ENCODE assay signal across 18 mouse cellular contexts in the genomic region with DNA sequence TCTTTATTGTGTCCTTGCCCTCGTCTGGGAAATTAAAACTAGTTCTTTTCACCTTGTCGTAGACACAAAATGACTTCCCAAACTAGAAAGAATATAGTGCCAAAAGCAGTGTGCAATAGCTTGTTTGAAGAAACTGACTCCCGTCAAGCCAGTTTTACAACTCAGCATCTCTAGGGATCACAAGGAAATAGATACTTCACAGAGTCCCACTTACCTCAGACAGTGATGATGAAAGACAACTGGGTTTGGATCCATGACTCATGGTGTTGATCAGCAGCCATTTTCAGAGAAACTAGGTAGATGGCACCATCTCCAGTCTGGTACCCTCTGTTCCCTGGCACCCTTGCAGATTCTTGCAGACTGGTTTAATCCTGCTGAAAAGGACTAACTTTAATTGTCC. TPM values are rescaled to one million over a fixed set of nuclear protein-coding genes. Genes with fewer than 3 reads are reported as not detected.
DNase-seq lines count a peak whose midpoint lies in the region.
"Had no signal": no experiment of that assay in that cellular context is flagged by ENCODE, and none has a peak within 500 bp of the region (broad histone marks: within the 10 kb centered on the region; RNA-seq: fewer than 3 reads in every experiment).

No protein-coding gene starts in this region.

- H3K27me3 ChIP-seq in midbrain, embryonic 10.5 days (ENCODE audit: low read depth, poor library complexity, severe bottlenecking) = no peaks in the 10 kb centered on the region
- H3K27me3 ChIP-seq: hindbrain, embryonic 13.5 days; Patski had no signal

- H3K4me3 ChIP-seq in midbrain, embryonic 10.5 days = no peak overlapping the region
- H3K4me3 ChIP-seq: hindbrain, embryonic 13.5 days had no signal

- no peaks in the 10 kb centered on the region for H3K9me3 ChIP-seq in midbrain, embryonic 10.5 days (replicated peaks)
- H3K9me3 ChIP-seq: hindbrain, embryonic 13.5 days had no signal

- H3K4me1 ChIP-seq in midbrain, embryonic 10.5 days = no peaks in the 10 kb centered on the region
- H3K4me1 ChIP-seq: hindbrain, embryonic 13.5 days had no signal

- WGBS in midbrain, embryonic 10.5 days = 87% methylated on average over 3 of the region's 3 CpGs

- DNase-seq in gastrocnemius, postnatal 25 days = peak; percentile 18
- DNase-seq in gastrocnemius, postnatal 14 days = no peak
- DNase-seq in NIH3T3 (ENCODE audit: low read depth) = peak; percentile 59
- peak; percentile 22 for DNase-seq in gonadal fat pad, adult 2 months (ENCODE audit: low read depth)
- DNase-seq in midbrain, embryonic 10.5 days (ENCODE audit: low spot score) = no peak
- no peak for DNase-seq in right cerebral cortex, postnatal 25 days
- DNase-seq: adrenal gland, postnatal 25 days; cerebellum, adult 2 months; cerebellum, postnatal 10 days; gastrocnemius, postnatal 36 days; heart, postnatal 10 days; heart, postnatal 4 days; kidney, adult 11 months; kidney, adult 9 months had no signal

- no peaks in the 10 kb centered on the region for H3K36me3 ChIP-seq in midbrain, embryonic 10.5 days
- H3K36me3 ChIP-seq: hindbrain, embryonic 13.5 days had no signal

- no peak overlapping the region for H3K27ac ChIP-seq in midbrain, embryonic 10.5 days (replicated peaks)
- H3K27ac ChIP-seq: hindbrain, embryonic 13.5 days; hindbrain, postnatal 0 days had no signal

- intact Hi-C loops in gastrocnemius, postnatal 14 days (cut with DNase I; ENCODE audit: low total_unique reads) = no loop called here

RNA-seq across cellular contexts. Expression of a gene that starts 53.3 kb away (rescaled TPM):
- 1 to 10 TPM; 2.4 to 2.7 TPM for total RNA-seq in gastrocnemius, postnatal 25 days (2021)
- 1 to 10 TPM; 2.7 to 3.6 TPM for total RNA-seq in gastrocnemius, postnatal 14 days (2021)
- polyA plus RNA-seq in gonadal fat pad, adult 2 months (2012; rRNA removed) = 11.1 and 13.1 TPM in 2 replicates
- 1.7 and 1.9 TPM in 2 replicates for polyA plus RNA-seq in midbrain, embryonic 10.5 days (2016; fragmentation: Nextera tagmentation; extraction: Ambion mirVana)
- total RNA-seq: MEL had no signal

Comparison
In these comparisons a context has a peak if more than half of its experiments do, and no peak if none do; other contexts are left out.
1. DNase-seq: peak in gastrocnemius, postnatal 25 days (single experiment), NIH3T3 (single experiment) and gonadal fat pad, adult 2 months (single experiment); none in gastrocnemius, postnatal 14 days (single experiment), midbrain, embryonic 10.5 days (single experiment) and right cerebral cortex, postnatal 25 days (single experiment).